Mouse (Mus musculus) neural tube, embryonic 15.5 days (tissue): ENCODE results near the gene Ptprg. TPM values are rescaled to one million over a fixed set of nuclear protein-coding genes. Genes with fewer than 3 reads are reported as not detected.

Experiments used
- ATAC-seq: fragments of 200-750 bp; cut with Nextera tagmentation; 2 replicates; pipeline ENCODE4 v1.8.0; 2017; ENCODE audit warnings: mild to moderate bottlenecking, moderate TSS enrichment, moderate library complexity; ENCODE audit not compliant: low FRiP score
- H3K27ac ChIP-seq: fragments of 300-500 bp; sonication (generic); replicated peaks from 2 replicates; pipeline ENCODE4 v1.5.1; 2015; ENCODE audit warnings: mild to moderate bottlenecking, inconsistent platforms
- H3K27me3 ChIP-seq: fragments of 300-500 bp; sonication (generic); replicated peaks from 2 replicates; pipeline ENCODE4 v1.6.1; 2015; ENCODE audit warnings: inconsistent platforms
- H3K36me3 ChIP-seq: fragments of 300-500 bp; sonication (generic); 2 replicates; pipeline ENCODE4 v1.6.1; 2015; ENCODE audit warnings: inconsistent platforms
- H3K4me1 ChIP-seq: fragments of 300-500 bp; sonication (generic); 2 replicates; pipeline ENCODE4 v1.6.1; 2015; ENCODE audit warnings: inconsistent platforms
- H3K4me2 ChIP-seq: fragments of 300-500 bp; sonication (generic); 2 replicates; pipeline ENCODE4 v1.6.1; 2015; ENCODE audit warnings: inconsistent platforms, mild to moderate bottlenecking, moderate library complexity
- H3K4me3 ChIP-seq: fragments of 300-500 bp; sonication (generic); replicated peaks from 2 replicates; pipeline ENCODE4 v1.5.1; 2015; ENCODE audit warnings: mild to moderate bottlenecking, inconsistent platforms
- H3K9ac ChIP-seq: fragments of 300-500 bp; sonication (generic); replicated peaks from 2 replicates; pipeline ENCODE4 v1.6.1; 2015; ENCODE audit warnings: mild to moderate bottlenecking, inconsistent platforms
- H3K9me3 ChIP-seq: fragments of 300-500 bp; sonication (generic); replicated peaks from 2 replicates; pipeline ENCODE4 v1.6.1; 2016; ENCODE audit warnings: inconsistent platforms
- WGBS: fragments of 180-500 bp; shearing (Covaris S2); methylation state at CpG from one replicate; pipeline ENCODE4 v1.1.7; 2015; ENCODE audit warnings: mixed read lengths; 5-methylcytosine and 5-hydroxymethylcytosine counted together
- polyA plus RNA-seq: library from polyadenylated mRNA; unstranded; fragments of >200 nt; fragmentation: Nextera tagmentation; extraction: Ambion mirVana; gene quantifications from 2 replicates; pipeline ENCODE4 v1.2.1, GENCODE M21; 2015

Gene Ptprg
- polyA plus RNA-seq, 1 experiment from 2014 or later = 40.4 TPM

DNA sequence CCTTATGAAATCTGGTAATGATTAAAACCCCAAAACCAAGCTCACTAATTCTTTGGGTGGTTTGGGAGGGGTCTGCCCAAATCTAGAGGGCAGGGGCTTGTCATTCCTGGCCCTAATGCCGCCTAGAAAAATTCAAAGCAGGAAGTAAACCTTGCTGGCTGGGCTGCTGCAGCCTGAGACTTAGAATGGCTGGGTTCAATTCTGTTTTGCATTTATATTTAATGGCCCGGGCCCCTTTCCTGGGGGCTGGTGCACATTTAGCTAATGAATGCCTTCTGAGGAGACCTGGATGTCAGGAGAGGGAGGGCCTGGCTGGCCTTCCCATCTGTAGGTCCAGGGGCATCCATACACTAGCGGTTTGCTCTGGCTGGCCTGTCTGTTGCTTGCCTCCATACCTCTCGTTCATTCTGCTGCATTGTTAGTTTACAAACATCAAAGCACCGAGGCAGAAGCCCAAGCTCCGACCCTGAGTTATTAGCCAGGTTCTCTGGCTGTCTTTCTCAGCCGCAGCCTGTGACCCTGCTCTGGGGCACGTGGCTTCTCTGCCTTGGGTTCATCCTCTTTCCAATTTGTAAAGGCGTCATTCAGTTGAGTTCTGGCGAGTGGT lies 67.7 kb downstream of the Ptprg start:
- H3K4me1 ChIP-seq = peaks cover 39% of the 10 kb centered on the region
- no peak overlapping the region for H3K4me3 ChIP-seq
- H3K9me3 ChIP-seq = no peaks in the 10 kb centered on the region
- 20% methylated on average over 10 of the region's 10 CpGs for WGBS
- H3K9ac ChIP-seq = no peak overlapping the region
- peak; percentile 32 for ATAC-seq
- H3K36me3 ChIP-seq = no peaks in the 10 kb centered on the region
- H3K27me3 ChIP-seq = no peaks in the 10 kb centered on the region
- H3K27ac ChIP-seq = peak overlapping the region; percentile 39; the same call in 1 of the 2 replicates
- 0 out of 2 replicates have a peak overlapping the region, but pooled peaks have one; percentile 6 for H3K4me2 ChIP-seq

- H3K4me1 ChIP-seq = peaks cover 28% of the 10 kb centered on the region
- H3K9ac ChIP-seq = no peak overlapping the region
- WGBS = 67% methylated on average over 4 of the region's 4 CpGs
- H3K9me3 ChIP-seq = no peaks in the 10 kb centered on the region
- H3K4me3 ChIP-seq = no peak overlapping the region
- H3K27me3 ChIP-seq = no peaks in the 10 kb centered on the region
- no peak overlapping the region for H3K27ac ChIP-seq
- no peak for ATAC-seq
- H3K4me2 ChIP-seq = no peak overlapping the region
- no peaks in the 10 kb centered on the region for H3K36me3 ChIP-seq
Measured at GRCm38 (mm10) chr14:11623576-11623975, 70.2 kb downstream of the Ptprg start.

DNA sequence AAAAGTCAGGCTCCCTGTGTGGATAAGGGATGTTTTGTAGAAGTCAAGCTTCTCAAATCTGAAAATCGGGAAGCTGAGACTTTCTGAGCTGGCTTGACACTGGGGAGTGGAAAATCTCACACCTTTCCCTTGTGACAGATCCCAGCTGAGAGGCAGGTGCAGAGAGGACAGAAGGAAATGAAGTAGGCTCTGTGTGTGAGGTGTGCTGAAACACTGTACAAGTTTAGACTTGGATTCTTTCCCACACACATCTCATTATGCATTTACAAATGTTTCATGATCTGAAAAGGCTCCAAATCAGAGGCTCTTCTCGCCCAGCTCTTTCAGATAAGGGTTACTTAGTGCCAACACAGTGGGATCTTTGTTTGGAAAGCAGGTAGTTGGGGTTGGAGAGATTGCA lies 77.4 kb downstream of the Ptprg start:
- Histone ChIP-seq H3K4me3 (no peak overlapping the region), H3K36me3 (no peaks in the 10 kb centered on the region), H3K4me2 (no peak overlapping the region), H3K9me3 (no peaks in the 10 kb centered on the region), H3K9ac (no peak overlapping the region), H3K27ac (no peak overlapping the region), H3K4me1 (peaks cover 5% of the 10 kb centered on the region; the same call in 1 of the 2 replicates), H3K27me3 (no peaks in the 10 kb centered on the region)
- WGBS = 66% methylated on average over 2 of the region's 2 CpGs
- ATAC-seq = no peak

DNA sequence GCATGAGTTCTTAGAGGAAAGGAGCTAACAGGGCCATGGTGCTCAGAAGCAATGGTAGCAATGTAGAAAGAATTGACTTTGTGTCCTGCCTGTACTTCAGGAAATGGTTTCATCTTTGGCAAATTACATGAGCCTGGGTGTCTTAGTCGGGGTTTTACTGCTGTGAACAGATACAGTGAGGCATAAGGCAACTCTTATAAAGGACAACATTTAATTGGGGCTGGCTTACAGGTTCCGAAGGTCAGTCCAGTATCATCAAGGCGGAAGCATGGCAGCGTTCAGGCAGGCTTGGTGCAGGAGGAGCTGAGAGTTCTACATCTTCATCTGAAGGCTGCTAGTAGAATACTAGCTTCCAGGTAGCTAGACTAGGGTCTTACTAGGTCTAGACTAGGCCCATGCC lies 78.2 kb downstream of the Ptprg start:
- Histone ChIP-seq H3K9ac (no peak overlapping the region), H3K4me2 (no peak overlapping the region), H3K4me3 (no peak overlapping the region), H3K36me3 (no peaks in the 10 kb centered on the region), H3K9me3 (no peaks in the 10 kb centered on the region), H3K27ac (no peak overlapping the region), H3K27me3 (no peaks in the 10 kb centered on the region), H3K4me1 (peaks cover 5% of the 10 kb centered on the region; the same call in 1 of the 2 replicates)
- ATAC-seq = no peak
- 94% methylated on average over 4 of the region's 4 CpGs for WGBS

- 84% methylated on average over 7 of the region's 7 CpGs for WGBS
- no peaks in the 10 kb centered on the region for H3K4me1 ChIP-seq
- H3K9me3 ChIP-seq = no peaks in the 10 kb centered on the region
- H3K27ac ChIP-seq = no peak overlapping the region
- H3K4me3 ChIP-seq = no peak overlapping the region
- H3K27me3 ChIP-seq = no peaks in the 10 kb centered on the region
- H3K4me2 ChIP-seq = no peak overlapping the region
- H3K36me3 ChIP-seq = no peaks in the 10 kb centered on the region
- ATAC-seq = no peak
- H3K9ac ChIP-seq = no peak overlapping the region
Measured at GRCm38 (mm10) chr14:11637673-11638072, 84.3 kb downstream of the Ptprg start.

DNA sequence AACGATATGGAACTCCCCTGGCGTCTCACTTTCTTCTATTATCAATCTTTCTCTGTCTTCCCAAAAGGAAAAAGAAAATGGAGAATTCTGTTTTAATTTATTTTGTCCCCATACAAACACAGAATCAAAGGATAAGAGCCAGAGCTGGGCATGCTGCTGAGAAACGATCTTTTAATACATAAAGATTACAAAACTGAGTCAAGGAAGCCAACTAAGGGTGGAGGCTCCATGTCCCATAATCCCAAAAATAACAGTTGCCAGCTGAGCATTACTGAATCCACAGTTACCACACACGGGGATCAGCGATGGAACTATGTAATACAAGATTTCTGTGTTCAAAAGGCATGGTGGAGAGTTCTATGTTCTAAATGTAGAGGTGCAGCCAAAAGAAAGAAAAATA lies 86.0 kb downstream of the Ptprg start:
- no peak for ATAC-seq
- no peak overlapping the region for H3K9ac ChIP-seq
- H3K27ac ChIP-seq = no peak overlapping the region
- H3K36me3 ChIP-seq = no peaks in the 10 kb centered on the region
- no peaks in the 10 kb centered on the region for H3K4me1 ChIP-seq
- 94% methylated on average over 5 of the region's 5 CpGs for WGBS
- no peaks in the 10 kb centered on the region for H3K9me3 ChIP-seq
- H3K4me3 ChIP-seq = no peak overlapping the region
- no peaks in the 10 kb centered on the region for H3K27me3 ChIP-seq
- no peak overlapping the region for H3K4me2 ChIP-seq

DNA sequence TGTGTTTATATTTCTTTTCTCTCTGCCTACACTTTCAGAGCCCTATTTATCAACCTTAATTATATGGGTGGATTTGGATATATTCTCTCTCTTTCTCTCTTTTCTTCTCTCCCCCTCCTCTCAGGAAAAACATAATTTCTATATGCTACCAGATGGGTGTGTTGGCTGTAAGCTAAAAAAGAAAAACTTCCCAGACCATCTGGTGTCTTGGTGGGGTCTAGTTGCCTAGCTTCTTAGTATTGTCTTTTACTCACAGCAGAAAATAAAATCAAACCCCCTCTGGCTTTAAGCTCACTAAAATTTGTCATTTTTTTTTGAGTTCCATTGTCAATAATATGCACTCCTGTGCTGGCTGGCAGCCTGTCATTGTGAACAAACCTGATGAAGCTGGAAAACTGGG lies 87.0 kb downstream of the Ptprg start:
- Histone ChIP-seq H3K27ac (no peak overlapping the region), H3K4me3 (no peak overlapping the region), H3K36me3 (no peaks in the 10 kb centered on the region), H3K9me3 (no peaks in the 10 kb centered on the region), H3K4me2 (no peak overlapping the region), H3K9ac (no peak overlapping the region), H3K27me3 (no peaks in the 10 kb centered on the region), H3K4me1 (no peaks in the 10 kb centered on the region)
- ATAC-seq = no peak

DNA sequence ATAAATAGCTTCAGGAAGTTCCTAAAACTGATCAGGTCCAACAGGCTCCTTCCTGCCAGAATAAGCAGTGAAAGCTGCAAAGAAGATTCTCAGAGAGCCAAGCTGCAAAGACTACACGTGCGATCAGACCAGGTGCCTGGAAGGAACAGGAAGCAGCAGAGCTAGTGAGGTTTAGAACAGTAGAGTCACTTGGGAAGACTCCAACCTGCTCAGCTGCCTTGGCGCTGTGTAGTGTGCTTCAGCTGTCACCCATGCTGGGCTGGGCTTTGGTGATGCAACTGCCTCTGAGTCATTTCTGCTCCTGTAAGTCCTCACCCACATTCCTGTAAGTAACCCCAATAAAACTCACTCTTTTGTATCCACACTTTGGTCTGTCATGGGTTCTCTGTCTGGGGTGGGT lies 87.7 kb downstream of the Ptprg start:
- Histone ChIP-seq H3K9ac (no peak overlapping the region), H3K27me3 (no peaks in the 10 kb centered on the region), H3K4me3 (no peak overlapping the region), H3K9me3 (no peaks in the 10 kb centered on the region), H3K4me2 (no peak overlapping the region), H3K4me1 (no peaks in the 10 kb centered on the region), H3K27ac (no peak overlapping the region), H3K36me3 (no peaks in the 10 kb centered on the region)
- ATAC-seq = no peak
- WGBS = 92% methylated on average over 3 of the region's 3 CpGs

GRCm38 (mm10) chr14:11642977-11643376 lies 89.6 kb downstream of the Ptprg start:
- Histone ChIP-seq H3K9me3 (no peaks in the 10 kb centered on the region), H3K27ac (no peak overlapping the region), H3K4me2 (no peak overlapping the region), H3K27me3 (no peaks in the 10 kb centered on the region), H3K4me3 (no peak overlapping the region), H3K4me1 (no peaks in the 10 kb centered on the region), H3K9ac (no peak overlapping the region), H3K36me3 (no peaks in the 10 kb centered on the region)
- no peak for ATAC-seq
- WGBS = 85% methylated on average over 1 of the region's 1 CpGs

DNA sequence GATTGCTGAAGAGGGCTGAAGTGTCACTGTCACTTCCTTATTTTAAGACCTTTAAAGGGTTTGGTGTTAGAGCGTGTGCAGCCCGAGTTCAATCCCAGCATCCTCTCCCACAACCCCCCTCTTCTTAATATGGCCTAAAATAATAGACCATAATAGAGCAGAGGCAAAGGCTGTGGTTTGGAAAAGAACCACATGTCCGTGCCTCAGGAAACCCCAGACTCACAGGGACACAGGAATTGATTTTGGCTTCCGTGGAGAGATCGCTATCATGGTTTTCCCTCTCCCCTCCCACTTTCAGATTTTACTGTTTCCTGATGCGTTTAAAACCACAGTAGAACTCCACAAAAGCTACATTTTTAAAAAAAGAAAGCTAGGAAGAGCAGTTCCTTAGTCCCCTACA lies 104.0 kb downstream of the Ptprg start:
- Histone ChIP-seq H3K27me3 (no peaks in the 10 kb centered on the region), H3K27ac (no peak overlapping the region), H3K9ac (no peak overlapping the region), H3K4me1 (peaks cover 10% of the 10 kb centered on the region), H3K4me2 (no peak overlapping the region), H3K9me3 (no peaks in the 10 kb centered on the region), H3K36me3 (no peaks in the 10 kb centered on the region), H3K4me3 (no peak overlapping the region)
- no peak for ATAC-seq
- WGBS = 79% methylated on average over 6 of the region's 6 CpGs

DNA sequence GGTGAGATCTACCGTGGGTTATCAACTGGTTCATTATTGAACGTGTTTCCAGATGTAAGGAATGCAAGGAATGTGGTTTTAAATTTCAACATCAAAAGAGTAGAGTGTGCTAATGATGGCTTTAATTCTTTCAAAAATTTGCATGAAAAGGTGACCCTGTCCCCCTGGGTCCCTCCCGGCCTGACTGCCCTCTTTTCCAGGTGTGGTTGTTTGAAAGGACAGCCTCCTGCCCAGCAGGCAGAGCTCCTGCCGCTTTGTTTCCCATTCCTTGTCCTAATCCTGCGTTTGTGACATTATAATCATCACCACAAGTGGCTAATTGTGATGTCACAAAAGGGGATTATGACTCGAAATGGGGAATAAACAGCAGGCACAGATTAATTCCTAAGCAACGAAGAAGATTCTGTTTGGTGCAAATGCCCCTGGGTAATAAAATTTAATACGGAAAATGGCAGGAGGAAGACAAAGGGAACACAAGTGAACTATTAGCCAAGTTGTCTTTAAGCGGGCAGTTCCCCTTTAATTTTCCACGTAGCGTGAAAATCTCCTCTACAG lies 110.4 kb downstream of the Ptprg start:
- Histone ChIP-seq H3K4me3 (no peak overlapping the region), H3K27me3 (no peaks in the 10 kb centered on the region), H3K4me2 (peak overlapping the region; percentile 15; the same call in 1 of the 2 replicates), H3K9me3 (no peaks in the 10 kb centered on the region), H3K36me3 (no peaks in the 10 kb centered on the region), H3K4me1 (peaks cover 33% of the 10 kb centered on the region), H3K27ac (no peak overlapping the region), H3K9ac (no peak overlapping the region)
- WGBS = 21% methylated on average over 11 of the region's 11 CpGs
- no peak for ATAC-seq

GRCm38 (mm10) chr14:11664302-11664701 lies 111.0 kb downstream of the Ptprg start:
- no peaks in the 10 kb centered on the region for H3K9me3 ChIP-seq
- H3K27me3 ChIP-seq = no peaks in the 10 kb centered on the region
- H3K27ac ChIP-seq = no peak overlapping the region
- H3K36me3 ChIP-seq = no peaks in the 10 kb centered on the region
- peak overlapping the region; percentile 15; the same call in 1 of the 2 replicates for H3K4me2 ChIP-seq
- ATAC-seq = no peak
- 28% methylated on average over 9 of the region's 9 CpGs for WGBS
- peaks cover 33% of the 10 kb centered on the region for H3K4me1 ChIP-seq
- H3K9ac ChIP-seq = no peak overlapping the region
- no peak overlapping the region for H3K4me3 ChIP-seq
